Comparison of ENCODE assay signal across 26 mouse cellular contexts in genomic region chr14:116806504-116806903, GRCm38 (mm10).
DNase-seq lines count a peak whose midpoint lies in the region; ATAC-seq and TF ChIP-seq lines count a peak whose summit lies in the region.
"Had no signal": no experiment of that assay in that cellular context is flagged by ENCODE, and none has a peak within 500 bp of the region (broad histone marks: within the 10 kb centered on the region; RNA-seq: fewer than 3 reads in every experiment).

No protein-coding gene starts in this region.

- no peak for TF ChIP-seq EP300 in liver, postnatal 0 days (IDR thresholded peaks at IDR 0.05; ENCODE audit: low read depth)

- H3K4me2 ChIP-seq in hindbrain, postnatal 0 days (ENCODE audit: low read depth, low read length), result no peak overlapping the region
- H3K4me2 ChIP-seq in hindbrain, embryonic 14.5 days (replicated peaks), result no peak overlapping the region
- no peak overlapping the region for H3K4me2 ChIP-seq in liver, postnatal 0 days (ENCODE audit: low read depth, low read length)
- no peak overlapping the region for H3K4me2 ChIP-seq in kidney, embryonic 14.5 days (replicated peaks; ENCODE audit: low read depth, low read length)
- H3K4me2 ChIP-seq: embryonic facial prominence, embryonic 12.5 days; embryonic facial prominence, embryonic 15.5 days; hindbrain, embryonic 13.5 days had no signal

- in situ Hi-C loops in Patski (cut with MboI; ENCODE audit: low pct_unique_long_range_greater_than_20kb), result no loop called here

- WGBS in hindbrain, postnatal 0 days, result 79% methylated on average over 3 of the region's 3 CpGs
- WGBS in hindbrain, embryonic 14.5 days, result 81% methylated on average over 3 of the region's 3 CpGs
- 73% methylated on average over 3 of the region's 3 CpGs for WGBS in liver, postnatal 0 days (ENCODE audit: insufficient replicate concordance)
- WGBS in kidney, embryonic 14.5 days, result 86% methylated on average over 3 of the region's 3 CpGs

- no peak overlapping the region for H3K9ac ChIP-seq in hindbrain, postnatal 0 days (replicated peaks; ENCODE audit: low read length)
- no peak overlapping the region for H3K9ac ChIP-seq in hindbrain, embryonic 14.5 days
- no peak overlapping the region for H3K9ac ChIP-seq in liver, postnatal 0 days (replicated peaks)
- no peak overlapping the region for H3K9ac ChIP-seq in kidney, embryonic 14.5 days (ENCODE audit: low read depth, low read length)
- H3K9ac ChIP-seq: embryonic facial prominence, embryonic 12.5 days; embryonic facial prominence, embryonic 15.5 days; forebrain, postnatal 0 days; hindbrain, embryonic 13.5 days had no signal

- CTCF ChIA-PET in Patski (lab: Charles Lee), result no interaction called here

- POLR2A ChIA-PET in Patski (lab: Charles Lee), result no interaction called here

- H3K27me3 ChIP-seq in hindbrain, postnatal 0 days (ENCODE audit: insufficient read depth, low read length), result no peaks in the 10 kb centered on the region
- H3K27me3 ChIP-seq in hindbrain, embryonic 14.5 days (ENCODE audit: control insufficient read depth, insufficient read depth, low read length), result no peaks in the 10 kb centered on the region
- H3K27me3 ChIP-seq in liver, postnatal 0 days (ENCODE audit: insufficient read depth, low read length), result no peaks in the 10 kb centered on the region
- peaks cover 3% of the 10 kb centered on the region for H3K27me3 ChIP-seq in Patski
- H3K27me3 ChIP-seq in kidney, embryonic 14.5 days (ENCODE audit: control insufficient read depth, insufficient read depth, low read length), result no peaks in the 10 kb centered on the region
- H3K27me3 ChIP-seq: embryonic facial prominence, embryonic 12.5 days; embryonic facial prominence, embryonic 15.5 days; hindbrain, embryonic 13.5 days had no signal

- no peaks in the 10 kb centered on the region for H3K4me1 ChIP-seq in hindbrain, postnatal 0 days (ENCODE audit: insufficient read depth, low read length)
- no peaks in the 10 kb centered on the region for H3K4me1 ChIP-seq in hindbrain, embryonic 14.5 days (replicated peaks; ENCODE audit: control insufficient read depth, insufficient read depth, low read length)
- no peaks in the 10 kb centered on the region for H3K4me1 ChIP-seq in liver, postnatal 0 days (ENCODE audit: insufficient read depth)
- H3K4me1 ChIP-seq in kidney, embryonic 14.5 days (ENCODE audit: control insufficient read depth, insufficient read depth, low read length), result no peaks in the 10 kb centered on the region
- H3K4me1 ChIP-seq: embryonic facial prominence, embryonic 12.5 days; embryonic facial prominence, embryonic 15.5 days; hindbrain, embryonic 10.5 days; hindbrain, embryonic 13.5 days had no signal

- DNase-seq in cerebellum, postnatal 10 days, result peak; percentile 18 to 38
- no peak for DNase-seq in cerebellum, postnatal 14 days
- peak; percentile 33 for DNase-seq in hindbrain, postnatal 0 days (ENCODE audit: low spot score)
- no peak for DNase-seq in hindbrain, embryonic 14.5 days (ENCODE audit: low spot score)
- DNase-seq in liver, postnatal 0 days, result no peak
- DNase-seq in liver (no peak), Patski (ENCODE audit: low read depth, low spot score) (no peak)
- DNase-seq: adrenal gland, adult 8-10 months; adrenal gland, postnatal 25 days; cerebellum, adult 11-12 months; cerebellum, adult 8-10 months; cerebellum, postnatal 25 days; forebrain, postnatal 0 days; gastrocnemius, adult 2 months; gastrocnemius, postnatal 14 days; heart, adult 11 months; heart, postnatal 10 days; heart, postnatal 36 days had no signal

- peak; percentile 44 for TF ChIP-seq CTCF in hindbrain, postnatal 0 days (IDR thresholded peaks at IDR 0.05; ENCODE audit: low read depth)
- TF ChIP-seq CTCF in liver, postnatal 0 days (IDR thresholded peaks at IDR 0.05; ENCODE audit: low read depth), result peak; percentile 29; the same call in 1 of the 2 replicates
- TF ChIP-seq CTCF in Patski (IDR thresholded peaks at IDR 0.05), result peak; percentile 23

- H3K27ac ChIP-seq in hindbrain, postnatal 0 days, result no peak overlapping the region
- H3K27ac ChIP-seq in hindbrain, embryonic 14.5 days, result no peak overlapping the region
- no peak overlapping the region for H3K27ac ChIP-seq in liver, postnatal 0 days (ENCODE audit: low read depth)
- H3K27ac ChIP-seq in kidney, embryonic 14.5 days (ENCODE audit: low read depth, low read length), result no peak overlapping the region
- H3K27ac ChIP-seq: embryonic facial prominence, embryonic 12.5 days; embryonic facial prominence, embryonic 15.5 days; gastrocnemius, adult 2 months; hindbrain, embryonic 10.5 days; hindbrain, embryonic 13.5 days had no signal

- H3K4me3 ChIP-seq in hindbrain, postnatal 0 days (ENCODE audit: low read length), result no peak overlapping the region
- H3K4me3 ChIP-seq in hindbrain, embryonic 14.5 days (replicated peaks; ENCODE audit: low read length), result no peak overlapping the region
- H3K4me3 ChIP-seq in liver, postnatal 0 days (ENCODE audit: low read depth, low read length), result no peak overlapping the region
- no peak overlapping the region for H3K4me3 ChIP-seq in kidney, embryonic 14.5 days (ENCODE audit: low read length)
- H3K4me3 ChIP-seq: embryonic facial prominence, embryonic 12.5 days; embryonic facial prominence, embryonic 15.5 days; gastrocnemius, adult 2 months; hindbrain, embryonic 10.5 days; hindbrain, embryonic 13.5 days had no signal

- no peak for ATAC-seq in hindbrain, postnatal 0 days
- no peak for ATAC-seq in hindbrain, embryonic 14.5 days (ENCODE audit: low FRiP score)
- ATAC-seq in liver, postnatal 0 days, result no peak
- no peak for ATAC-seq in Patski
- ATAC-seq in kidney, embryonic 14.5 days (ENCODE audit: low FRiP score, low TSS enrichment), result no peak
- ATAC-seq: activated CD4-positive, CD25-positive, alpha-beta regulatory T cell, adult 4 months; forebrain, embryonic 14.5 days; forebrain, postnatal 0 days had no signal

- no peaks in the 10 kb centered on the region for H3K9me3 ChIP-seq in hindbrain, postnatal 0 days (ENCODE audit: low read length)
- no peaks in the 10 kb centered on the region for H3K9me3 ChIP-seq in hindbrain, embryonic 14.5 days (ENCODE audit: control insufficient read depth, low read length)
- H3K9me3 ChIP-seq in liver, postnatal 0 days (ENCODE audit: low read length), result no peaks in the 10 kb centered on the region
- no peaks in the 10 kb centered on the region for H3K9me3 ChIP-seq in kidney, embryonic 14.5 days (ENCODE audit: control insufficient read depth, low read length)
- H3K9me3 ChIP-seq: embryonic facial prominence, embryonic 12.5 days; embryonic facial prominence, embryonic 15.5 days; hindbrain, embryonic 10.5 days; hindbrain, embryonic 13.5 days had no signal

- H3K36me3 ChIP-seq in hindbrain, postnatal 0 days (ENCODE audit: insufficient read depth, low read length), result no peaks in the 10 kb centered on the region
- no peaks in the 10 kb centered on the region for H3K36me3 ChIP-seq in hindbrain, embryonic 14.5 days (replicated peaks; ENCODE audit: control insufficient read depth, insufficient read depth)
- no peaks in the 10 kb centered on the region for H3K36me3 ChIP-seq in liver, postnatal 0 days (replicated peaks; ENCODE audit: insufficient read depth, low read length)
- H3K36me3 ChIP-seq in kidney, embryonic 14.5 days (ENCODE audit: control insufficient read depth, insufficient read depth, low read length), result no peaks in the 10 kb centered on the region
- H3K36me3 ChIP-seq: embryonic facial prominence, embryonic 12.5 days; embryonic facial prominence, embryonic 15.5 days; G1E; hindbrain, embryonic 10.5 days; hindbrain, embryonic 13.5 days had no signal

Comparison
In these comparisons a context has a peak if more than half of its experiments do, and no peak if none do; other contexts are left out.
1. DNase-seq: peak in cerebellum, postnatal 10 days (2 of 2) and hindbrain, postnatal 0 days (single experiment); none in cerebellum, postnatal 14 days (0 of 2), hindbrain, embryonic 14.5 days (single experiment), liver, postnatal 0 days (single experiment), liver (single experiment) and Patski (single experiment).
2. Peak in every context shown above with its lines, with median percentiles within 50 percentile points of each other: CTCF ChIP-seq.